Mouse (Mus musculus) layer of hippocampus, adult 9-10 months (tissue): ENCODE results near the gene Shisa8.

Experiments
- DNase-seq: peaks from one replicate; pipeline ENCODE4 v3.0.0; 2022; ENCODE audit warnings: low spot score

Shisa8 gene

DNA sequence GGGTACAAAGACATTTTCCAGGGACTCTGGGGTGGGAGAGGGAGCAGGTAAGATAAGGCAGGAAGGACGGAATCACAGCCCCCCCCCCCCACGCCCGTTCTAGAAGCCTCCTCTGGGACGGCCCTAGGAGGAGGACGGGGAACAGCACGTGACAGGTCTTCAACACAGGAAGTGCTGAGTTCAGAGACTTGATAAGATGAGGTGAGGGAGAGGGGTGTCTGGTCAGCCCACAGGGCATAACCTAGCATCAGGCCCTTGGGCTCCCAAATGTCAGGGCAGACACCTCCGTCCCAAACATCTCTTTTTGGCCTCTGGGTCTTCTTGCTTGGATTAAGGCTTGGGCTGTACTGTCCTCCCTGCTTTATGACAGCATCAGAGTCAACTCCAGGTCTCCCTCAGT, 10.6 kb upstream of the Shisa8 start:
- DNase-seq = no peak

DNA sequence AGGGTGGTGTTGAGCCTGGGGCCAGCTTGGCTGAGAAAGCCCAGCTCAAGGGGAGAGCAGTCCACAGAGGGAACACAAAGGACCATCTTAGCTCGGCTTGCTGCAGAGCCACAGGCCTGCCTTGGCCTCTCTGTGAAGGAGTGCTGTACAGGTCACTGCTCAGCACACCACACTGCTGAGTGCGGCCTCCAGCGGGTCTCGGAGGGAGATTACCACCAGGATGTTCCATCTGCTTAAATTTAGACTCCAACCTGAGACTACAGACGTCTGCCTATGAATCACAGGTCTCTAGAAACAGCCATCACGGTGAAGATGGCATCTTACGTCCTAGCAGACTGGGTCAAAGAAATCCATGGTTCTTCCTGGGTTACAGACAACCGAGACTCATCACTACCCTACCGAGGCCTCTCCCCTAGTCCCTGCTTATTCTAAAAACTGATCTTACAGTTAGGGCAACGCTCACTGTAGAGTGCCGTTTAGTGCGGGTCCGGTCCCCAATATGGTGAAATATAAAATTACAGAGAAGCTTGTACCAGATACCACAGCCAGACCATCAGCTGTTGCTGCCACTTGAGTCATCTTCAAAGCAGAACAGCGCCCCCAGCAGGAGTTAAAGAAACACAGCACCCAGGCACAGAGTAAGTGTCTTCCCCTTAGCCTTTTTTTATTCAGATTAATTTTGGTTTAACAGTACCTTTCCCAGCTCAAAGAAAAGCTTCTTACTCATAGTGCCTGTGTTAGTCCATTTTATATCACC, 8.7 kb upstream of the Shisa8 start:
- no peak for DNase-seq

DNA sequence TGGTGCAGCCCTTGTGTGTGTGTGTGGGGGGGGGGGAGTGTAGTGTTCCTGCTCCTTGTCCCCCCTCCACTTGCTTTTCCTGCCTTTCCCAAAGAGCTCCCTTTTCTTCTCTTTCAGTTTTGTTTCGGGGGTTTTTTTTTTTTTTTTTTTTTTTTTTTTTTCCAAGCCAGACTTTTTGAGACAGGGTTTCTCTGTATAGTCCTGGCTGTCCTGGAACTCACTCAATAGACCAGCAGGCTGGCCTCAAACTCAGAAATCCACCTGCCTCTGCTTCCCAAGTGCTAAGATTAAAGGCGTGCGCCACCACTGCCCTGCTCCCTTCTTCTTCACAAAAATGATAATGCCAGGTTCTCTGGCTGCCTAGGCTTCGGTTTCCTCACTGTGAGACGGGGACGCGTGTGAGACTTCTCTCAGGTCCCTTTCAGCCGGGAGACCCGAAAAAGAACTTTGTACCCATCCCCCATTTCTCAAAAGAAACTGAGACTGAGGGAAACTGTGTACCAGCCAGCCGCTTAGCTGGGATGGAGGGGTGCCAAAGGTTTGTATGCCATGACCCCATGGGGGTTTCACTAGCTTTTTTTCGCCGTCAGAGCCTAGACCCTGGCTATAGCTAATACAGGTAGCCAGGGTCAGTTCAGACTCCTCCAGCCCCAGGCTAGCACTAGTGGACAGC, 7.5 kb upstream of the Shisa8 start:
- no peak for DNase-seq

DNA sequence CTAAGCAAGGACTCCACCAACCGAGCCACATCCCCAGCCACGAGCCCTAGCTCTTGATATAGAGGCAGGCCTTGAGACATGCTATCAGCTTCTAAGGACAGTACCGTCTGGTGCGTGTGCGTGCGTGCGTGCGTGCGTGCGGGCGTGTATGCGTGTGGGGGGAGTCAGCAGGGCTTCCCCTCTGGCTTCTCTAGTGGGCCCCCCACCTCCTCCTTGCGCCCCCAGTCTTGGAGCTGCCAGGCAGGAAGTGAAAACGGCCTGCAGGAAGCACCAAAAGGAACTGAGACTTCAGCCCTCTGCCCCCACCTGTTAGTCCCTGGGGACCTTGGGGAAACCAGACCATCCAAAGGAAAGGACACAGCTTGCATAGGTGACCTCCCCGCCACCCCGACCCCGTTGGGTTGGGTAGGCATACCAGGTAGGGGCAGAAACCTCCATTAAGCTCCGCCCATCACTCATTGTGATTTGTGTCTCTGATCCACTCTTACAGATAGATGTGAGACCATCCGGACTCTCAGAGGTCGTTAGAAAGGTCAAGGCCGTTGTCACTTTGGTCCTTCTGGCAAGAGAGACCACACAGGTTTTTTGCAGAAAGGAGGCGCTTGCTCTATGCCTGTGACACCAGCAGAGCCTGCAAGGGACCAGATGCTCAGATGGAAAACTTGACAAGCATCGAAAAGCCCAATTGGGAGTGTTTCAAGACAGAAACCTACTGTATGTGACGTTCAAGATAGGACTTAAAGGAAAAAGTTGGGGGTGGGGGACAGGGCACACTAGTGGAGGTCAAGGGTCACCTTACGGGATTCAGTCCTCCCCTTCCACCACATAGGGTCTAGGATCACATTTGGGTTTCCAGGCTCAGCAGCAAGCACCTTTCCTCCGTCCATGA, 6.4 kb upstream of the Shisa8 start:
- DNase-seq = no peak

DNA sequence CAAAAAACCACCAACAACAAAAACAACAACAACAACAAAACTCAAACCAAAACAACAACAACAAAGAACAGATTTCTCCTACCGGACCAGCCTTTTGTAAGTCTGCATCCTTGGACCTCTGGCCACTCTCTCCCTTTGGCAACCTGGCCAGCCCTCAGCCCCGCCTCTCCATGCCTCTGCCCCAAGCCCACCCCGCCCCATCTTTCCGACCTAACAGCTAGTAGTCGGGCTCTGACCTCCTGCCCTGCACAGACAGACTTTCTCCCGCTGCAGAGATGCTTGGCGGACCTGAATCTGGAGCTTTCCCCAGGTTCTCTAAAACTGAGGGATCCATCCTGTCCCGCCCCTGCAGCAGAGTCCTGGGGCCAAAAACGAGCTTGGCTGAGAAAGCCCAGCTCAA, 5.4 kb upstream of the Shisa8 start:
- DNase-seq = no peak

DNA sequence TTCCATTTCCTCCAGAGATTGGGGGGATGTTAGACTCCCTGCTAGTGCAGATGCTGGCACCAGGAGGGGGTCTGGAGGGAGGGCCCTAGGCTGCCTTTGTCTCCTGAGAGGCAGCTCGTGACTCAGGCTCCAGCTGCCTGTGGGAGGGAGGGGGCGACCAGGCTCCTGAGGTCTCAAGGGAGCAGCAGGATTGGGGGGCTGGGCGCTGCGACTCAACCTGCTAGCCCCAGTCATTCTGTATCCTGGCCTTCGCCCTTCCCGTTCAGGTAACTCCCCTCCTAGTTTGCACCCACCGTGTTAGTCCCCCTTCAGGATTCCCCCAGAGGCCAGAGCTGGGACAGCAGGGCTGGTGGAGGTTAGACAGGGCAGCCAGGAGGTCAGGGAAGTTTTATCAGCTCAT, 4.4 kb upstream of the Shisa8 start:
- DNase-seq = no peak

DNA sequence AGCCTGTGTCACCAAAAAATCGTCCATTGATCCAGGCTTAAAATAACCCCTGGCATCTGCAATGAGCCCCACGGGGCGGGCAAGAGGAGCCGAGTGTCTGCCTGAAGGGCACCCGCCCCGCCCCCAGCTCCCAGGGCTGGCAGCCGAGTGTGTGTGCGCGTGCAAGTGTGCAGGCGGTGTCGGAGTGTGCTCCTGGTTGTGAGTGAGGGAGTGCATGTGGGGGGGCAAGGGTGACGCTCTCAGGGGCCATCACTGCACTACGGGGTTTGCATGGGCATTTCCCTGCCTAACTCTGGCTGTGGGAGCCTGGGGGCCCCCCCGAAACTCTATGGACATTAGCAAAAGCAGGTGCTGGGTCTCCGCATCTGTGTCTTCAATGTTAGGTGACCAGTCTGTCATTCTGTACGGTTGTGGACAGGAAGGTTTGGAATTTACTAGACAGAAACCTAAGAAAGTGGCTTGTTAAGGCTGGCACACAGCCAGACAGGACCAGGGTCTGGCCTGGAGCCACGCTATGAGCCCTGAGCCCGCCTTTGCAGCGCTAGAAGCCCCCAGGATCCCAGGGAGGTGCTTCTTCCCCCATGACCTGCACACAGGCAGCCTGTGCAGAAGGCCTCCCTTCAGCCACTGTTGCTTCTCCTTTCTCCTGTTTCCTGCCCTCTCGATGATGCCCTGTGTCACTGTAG, 3.7 kb upstream of the Shisa8 start:
- no peak for DNase-seq

DNA sequence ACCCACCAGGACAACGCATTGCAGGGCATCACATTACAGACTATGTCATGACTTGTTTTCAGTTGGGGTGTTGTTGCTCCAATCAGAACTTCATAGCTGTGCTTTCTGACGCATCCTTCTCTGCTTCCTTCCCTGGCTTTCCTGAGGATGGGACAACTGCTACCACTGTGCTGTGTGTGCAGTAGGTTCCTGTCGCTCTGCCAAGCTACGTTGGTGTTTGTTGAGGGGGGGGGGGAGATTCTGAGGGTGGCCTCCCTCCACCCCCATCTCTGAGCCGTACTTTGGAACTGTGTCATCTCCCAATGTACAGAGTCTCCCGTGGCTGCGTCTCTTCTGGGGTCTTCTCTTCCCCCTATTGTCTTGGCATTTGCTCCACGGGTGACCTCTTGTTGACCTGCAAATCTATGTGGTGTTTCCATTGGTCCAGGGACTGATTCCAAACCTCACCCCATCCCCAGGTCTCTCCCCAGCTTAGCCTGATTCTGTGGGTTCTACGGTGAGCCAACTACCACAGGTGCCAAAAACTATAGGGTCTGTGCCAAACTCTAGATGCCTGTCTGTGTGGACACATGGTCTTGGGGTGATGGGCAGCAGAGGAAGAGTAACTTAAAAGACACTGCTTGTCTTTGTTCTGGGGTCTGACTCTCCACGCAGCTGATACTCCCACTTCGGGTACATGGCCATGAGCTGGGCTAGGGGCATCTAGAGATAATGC, 2.9 kb upstream of the Shisa8 start:
- no peak for DNase-seq

DNA sequence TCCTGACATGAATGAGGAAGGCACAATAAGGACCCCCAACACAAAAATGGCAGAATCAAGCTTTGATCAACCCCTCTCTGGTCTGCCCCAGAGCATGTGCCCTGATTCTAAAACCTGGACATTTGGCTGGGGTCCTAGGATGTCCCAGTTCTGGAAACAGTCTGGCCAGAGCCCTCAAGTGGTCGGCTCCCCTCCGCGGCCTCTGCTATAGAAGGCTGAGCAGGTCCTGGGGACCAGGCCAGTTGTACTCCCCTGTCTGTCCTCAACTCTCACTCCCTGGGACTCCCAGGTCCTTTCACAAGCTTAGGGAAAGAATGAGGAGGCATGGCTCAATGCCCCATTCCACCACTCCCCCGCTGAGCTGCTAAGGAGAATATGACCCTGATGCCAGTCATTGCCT, 607 bp upstream of the Shisa8 start:
- no peak for DNase-seq

DNA sequence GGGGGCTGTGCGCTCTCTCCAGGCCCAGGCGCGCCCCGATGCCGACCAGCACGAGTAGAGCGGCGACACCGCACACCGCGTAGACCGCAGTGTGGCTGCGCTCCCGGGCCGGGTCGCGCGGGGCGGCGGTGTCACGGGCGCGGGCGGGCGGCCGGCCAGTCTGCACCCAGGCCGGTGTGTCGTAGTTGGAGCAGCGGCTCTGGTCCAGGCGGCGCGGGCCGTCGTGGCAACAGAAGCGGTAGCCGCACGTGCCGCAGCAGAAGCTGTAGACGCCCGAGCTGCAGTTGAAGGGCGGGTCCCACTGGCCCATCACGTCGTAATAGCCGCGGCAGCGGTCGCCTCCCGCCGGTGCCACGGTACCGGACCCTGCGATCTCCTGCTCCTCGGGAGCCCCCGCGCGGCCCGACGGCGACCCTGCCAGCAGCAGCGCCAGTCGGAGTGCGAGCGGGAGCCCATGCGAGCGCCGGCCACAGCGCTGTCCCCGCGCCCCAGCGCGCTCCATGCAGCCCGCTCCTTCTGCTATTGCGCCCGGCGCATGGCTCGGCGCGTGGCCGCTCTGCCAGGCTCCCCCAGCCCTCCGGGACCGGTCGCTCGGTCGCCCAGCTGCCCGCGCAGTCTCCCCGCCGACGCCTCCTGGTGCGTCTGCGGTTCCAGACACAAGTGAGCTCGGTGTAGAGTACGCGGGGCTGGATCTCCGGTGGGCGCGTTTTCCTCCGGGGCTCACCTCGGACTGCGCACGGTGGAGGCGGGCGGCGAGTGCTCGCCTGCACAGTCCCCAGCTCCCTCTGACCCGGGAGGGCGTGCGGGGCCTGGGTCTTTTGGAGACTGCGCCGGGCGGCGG, 484 bp downstream of the Shisa8 start:
- DNase-seq = no peak

DNA sequence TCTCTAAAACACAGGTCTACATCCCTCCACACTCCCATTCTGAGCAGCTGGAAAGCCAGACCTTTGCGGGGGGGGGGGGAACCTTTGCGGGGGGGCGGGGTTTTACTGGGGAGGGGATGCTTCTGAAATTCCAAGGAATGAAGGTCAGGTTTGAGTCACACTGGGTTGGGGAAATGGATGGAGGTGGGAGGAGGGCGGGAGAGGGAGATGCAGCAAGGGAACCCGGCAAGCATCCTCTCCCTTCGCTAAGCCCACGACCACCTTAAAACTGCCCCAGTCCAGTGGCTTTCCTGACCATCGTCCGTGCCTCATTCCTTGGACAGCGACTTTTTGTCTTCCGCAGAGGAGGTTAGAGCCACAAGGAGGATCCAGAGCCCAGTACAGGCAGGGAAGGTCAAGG, 1.3 kb downstream of the Shisa8 start:
- no peak for DNase-seq

DNA sequence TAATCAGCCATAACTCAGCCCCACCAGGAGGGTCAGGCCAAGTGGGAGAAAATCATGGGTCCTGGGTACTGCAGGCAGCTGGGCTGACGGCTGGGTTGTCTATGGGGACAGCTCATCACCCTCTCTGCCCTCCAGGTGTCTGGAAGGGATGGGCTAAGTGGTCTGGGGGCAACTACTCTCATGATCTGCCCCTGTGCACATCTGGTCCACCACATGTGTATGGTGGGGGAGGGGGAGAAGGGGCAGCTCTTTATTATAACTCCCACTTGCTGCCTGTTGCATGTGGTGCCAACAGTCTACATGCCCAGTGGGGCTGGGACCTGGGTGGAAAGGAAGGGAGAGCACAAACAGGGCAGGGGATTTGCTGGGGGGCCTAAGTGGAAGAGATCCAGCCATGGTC, 1.8 kb downstream of the Shisa8 start:
- DNase-seq = no peak

DNA sequence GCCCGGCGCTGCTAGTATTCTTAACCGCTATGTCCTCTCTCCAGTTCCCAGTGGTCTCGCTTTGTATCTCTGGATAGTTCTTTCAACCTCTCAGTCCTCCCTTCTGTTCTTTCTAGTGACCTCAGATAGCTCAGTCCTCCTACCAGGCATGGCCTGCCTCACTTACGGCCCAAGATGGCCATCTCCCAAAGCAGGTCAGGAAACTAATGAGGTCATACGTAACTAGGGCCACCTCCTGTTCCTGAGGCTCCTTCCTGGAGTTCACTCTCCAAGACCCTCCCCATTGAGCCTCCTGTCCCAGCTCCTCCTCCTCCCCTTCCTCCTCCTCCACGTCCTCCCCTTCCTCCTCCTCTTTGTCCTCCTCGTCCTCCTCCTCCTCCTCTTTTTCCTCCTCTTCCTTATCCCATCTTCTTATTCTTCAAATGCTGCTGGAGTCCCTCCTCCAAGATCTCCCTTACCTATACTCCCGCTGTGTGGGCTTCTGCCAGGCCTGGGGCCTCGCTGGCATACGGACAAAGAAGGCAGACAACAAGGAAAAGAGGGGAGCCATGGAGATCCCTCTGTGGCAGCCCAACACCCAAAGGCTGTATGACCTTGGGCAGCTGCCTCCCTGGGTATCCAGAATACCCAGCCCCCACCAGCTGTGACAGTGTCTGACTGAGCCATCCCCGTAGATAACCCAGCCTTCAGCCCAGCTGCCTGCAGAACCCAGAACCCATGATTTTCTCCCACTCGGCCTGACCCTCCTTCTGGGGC, 3.1 kb downstream of the Shisa8 start:
- DNase-seq = no peak

DNA sequence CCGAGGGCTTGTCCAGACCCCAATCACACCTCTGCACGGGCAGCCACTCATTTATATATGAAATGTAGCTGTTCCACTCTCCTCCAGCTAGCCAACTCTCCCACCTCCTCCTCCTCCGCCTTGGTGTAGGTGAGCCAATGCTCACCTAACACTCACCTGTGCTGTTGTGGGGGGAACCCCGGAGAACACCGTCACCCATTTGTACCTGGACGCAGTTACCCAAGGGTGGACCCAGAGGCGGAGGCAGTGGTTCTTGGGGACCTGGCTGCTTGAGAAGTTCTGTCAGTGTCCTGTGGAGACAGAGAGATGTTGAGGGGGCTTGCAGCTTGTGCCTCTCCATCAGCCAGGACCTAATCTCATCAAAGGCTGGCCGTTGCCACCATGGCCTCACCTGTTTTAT, 4.3 kb downstream of the Shisa8 start:
- DNase-seq = no peak

DNA sequence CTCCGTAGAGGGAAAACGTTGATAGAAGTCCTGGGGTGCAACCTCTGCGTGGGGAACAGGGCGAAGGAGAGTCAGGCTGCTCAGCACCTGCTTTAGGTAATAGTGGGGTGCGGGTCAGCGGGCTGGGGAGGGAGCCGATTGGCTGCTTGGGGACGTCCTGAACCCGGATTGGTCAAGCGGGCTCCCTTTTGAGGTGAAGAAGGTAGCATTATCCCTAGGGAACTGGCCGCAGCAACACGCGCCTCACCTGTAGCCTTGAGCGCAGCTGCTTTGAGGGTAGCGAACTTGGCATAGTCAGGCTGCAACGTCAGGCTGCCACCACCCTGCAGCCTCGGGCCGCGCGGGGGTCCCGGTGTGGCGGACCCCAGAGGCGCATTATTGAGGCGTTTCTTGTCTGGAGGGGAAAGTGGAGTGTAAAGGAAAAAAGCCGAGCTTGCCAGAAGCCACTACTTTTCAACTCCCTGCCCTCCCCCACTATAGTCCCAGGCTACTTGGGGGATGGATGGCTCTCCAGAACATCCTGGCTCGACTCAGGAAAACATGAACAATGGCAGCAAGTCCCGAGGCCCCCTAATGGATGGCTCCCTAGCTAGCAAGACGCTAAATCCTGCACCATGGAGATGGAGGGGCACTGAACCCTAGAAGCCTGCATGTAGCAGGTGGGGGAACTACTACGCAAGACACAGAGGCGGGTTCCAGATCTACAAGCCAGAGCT, 5.0 kb downstream of the Shisa8 start:
- no peak for DNase-seq

DNA sequence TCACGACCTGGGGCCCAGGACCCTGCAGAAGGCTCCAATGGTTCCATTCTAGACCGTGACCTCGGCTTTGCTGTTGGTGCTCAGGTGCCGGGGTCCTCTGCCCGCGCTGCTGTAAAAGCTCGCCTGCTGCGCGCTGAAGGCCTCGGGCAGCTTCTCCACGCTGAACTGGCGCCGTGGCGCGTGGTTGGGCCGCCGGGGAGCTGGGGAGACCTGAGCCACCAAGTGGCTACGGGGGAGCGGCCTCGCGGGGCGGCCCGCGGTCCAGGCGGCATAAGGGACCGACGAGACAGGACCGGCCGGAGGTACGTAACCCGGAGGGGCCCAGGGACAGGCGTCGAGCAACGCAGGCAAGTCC, 5.5 kb downstream of the Shisa8 start:
- DNase-seq = no peak

DNA sequence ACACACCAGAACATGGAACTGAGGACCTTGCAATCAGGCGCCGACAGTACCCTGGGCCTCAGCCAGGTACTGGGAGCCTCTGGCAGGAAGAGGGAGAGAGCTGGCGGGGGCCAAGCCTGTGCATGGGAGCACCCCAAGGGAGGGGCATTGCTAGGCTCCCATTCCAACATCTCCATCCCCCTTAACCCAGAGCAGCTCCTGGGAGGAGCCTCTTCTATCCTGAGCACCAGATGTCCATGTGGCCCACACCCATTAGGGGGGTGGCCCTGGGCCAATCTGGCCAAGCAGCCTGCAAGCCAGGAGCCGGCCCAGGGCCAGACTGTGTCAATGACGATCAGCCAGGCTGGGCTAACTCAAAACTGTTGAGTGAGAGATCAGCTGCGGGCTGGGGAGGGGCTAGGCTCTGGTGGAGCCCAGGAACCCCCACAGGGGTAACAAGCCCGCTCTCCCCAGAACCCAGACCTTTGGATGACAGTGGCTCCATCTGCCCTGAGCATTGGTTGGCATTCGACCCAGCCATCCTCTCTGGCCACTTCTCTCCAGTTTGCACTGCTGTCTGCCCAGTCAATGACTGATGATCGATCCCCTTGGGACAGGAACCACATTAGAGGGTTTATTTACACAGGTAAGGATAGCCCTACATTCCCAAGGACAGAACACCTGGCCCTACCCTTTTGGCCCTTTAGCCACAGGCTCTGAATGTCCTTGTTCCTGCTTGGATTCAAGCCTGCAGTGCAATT, 6.1 kb downstream of the Shisa8 start:
- no peak for DNase-seq

DNA sequence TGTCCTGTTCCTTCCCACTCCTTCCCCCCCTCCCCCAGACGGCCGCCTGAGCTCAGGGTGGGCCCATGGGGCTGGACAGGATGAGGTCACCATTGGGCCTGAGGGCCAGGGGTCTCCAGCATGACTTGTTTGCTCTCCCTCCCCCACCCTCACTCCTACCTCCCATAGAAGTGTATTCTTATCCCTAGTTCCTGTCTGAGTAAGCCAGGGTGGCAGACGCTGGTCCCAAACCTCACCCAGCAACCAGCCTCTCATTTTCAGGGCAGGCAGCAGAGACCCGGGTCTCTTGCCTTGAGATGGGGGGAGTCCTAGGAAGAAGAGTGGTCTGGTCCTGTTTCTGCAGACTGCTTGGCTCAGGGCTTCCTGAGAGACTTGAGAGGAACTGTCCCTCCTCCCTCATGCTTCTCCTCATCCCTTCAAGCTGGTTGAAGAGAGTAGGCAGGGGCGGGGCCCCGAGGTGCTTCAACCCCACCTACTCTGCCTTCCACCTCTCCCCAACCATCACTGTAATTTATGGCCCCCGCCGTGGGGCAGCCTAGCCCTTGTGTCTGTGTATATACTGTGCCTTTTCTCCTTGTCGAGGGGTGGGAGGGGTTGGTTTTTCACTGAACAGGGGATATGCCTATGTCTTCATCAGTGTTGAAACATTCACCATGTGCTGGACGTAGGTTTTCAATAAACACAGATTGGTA, 7.8 kb downstream of the Shisa8 start:
- no peak for DNase-seq
